Mouse (Mus musculus) adrenal gland, adult (tissue): ENCODE results near the gene 4931409K22Rik.

Experiments
- DNase-seq, 2 experiments: peaks; one replicate each; pipeline ENCODE4 v3.0.0; 2022 to 2023; ENCODE audit warnings: low spot score in 1 of 2; ENCODE audit not compliant: inconsistent age in 2 of 2

Gene 4931409K22Rik

GRCm38 (mm10) chr5:24502786-24503185 is 53.8 kb downstream of the 4931409K22Rik start:
- DNase-seq: no peak

GRCm38 (mm10) chr5:24500851-24501250 is 55.8 kb downstream of the 4931409K22Rik start:
- no peak for DNase-seq

- DNase-seq: no peak
These were observed 57.5 kb downstream of the 4931409K22Rik start for GRCm38 (mm10) chr5:24499113-24499512.

- DNase-seq: no peak
These were observed 59.1 kb downstream of the 4931409K22Rik start for GRCm38 (mm10) chr5:24497526-24497925.

DNA sequence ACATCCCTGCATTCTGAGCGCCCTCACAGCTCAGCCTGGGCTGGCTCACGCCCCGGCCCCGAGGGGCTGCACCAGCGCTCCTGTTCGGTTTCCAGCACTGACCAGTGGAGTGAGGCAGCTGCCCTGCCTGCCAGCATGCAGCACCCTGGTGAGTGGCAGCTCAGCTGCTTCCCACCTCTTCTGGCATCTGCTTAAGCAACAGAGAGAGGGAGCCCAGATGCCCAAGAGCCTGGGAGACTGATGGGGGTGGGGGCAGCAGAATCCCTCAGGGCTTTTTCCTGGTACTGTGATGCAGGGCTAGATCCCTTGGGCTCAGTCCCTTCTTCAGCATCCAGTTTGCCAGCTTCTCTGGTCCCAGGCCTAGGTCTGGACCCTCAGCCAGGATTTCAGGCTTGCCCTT is 59.9 kb downstream of the 4931409K22Rik start:
- no peak for DNase-seq

- no peak for DNase-seq
These were observed 61.6 kb downstream of the 4931409K22Rik start for GRCm38 (mm10) chr5:24495019-24495418.
